Mouse (Mus musculus) spleen, adult 18-20 months (tissue): ENCODE results near the gene Cdh5.
A peak's percentile ranks its signal among the peaks of the same experiment; 100 is the strongest.
"Not testable (repeated sequence)": the region's sequence is repeated elsewhere in the genome, so short reads cannot be mapped to it uniquely, and the experiment has no call there.

Experiments used
- DNase-seq, 2 experiments: peaks; one replicate each; pipeline ENCODE4 v3.0.0; 2022; ENCODE audit warnings: mixed read lengths in 2 of 2

Cdh5 gene

DNA sequence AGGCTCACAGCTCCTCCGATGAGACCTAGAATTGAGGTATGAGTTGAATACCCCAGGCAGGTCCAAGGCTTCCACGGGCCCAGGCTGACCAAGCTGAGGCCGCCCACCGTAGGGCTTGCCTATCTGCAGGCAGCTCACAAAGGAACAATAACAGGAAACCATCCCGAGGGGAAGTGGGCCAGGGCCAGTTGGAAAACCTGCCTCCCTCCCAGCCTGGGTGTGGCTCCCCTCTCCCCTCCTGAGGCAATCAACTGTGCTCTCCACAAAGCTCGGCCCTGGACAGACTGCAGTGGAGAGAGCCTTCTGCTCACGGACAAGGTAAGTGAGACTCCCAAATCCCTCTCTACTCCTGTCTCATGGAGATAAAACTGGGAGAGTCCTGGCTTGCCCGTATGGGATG, at the start of gene Cdh5:
Gene Cdh5 (plus strand): TSS at position 211 of the 400 bp plus-strand sequence.
- DNase-seq, result no peak

GRCm38 (mm10) chr8:104059922-104060321, 41.5 kb upstream of the Cdh5 start:
- no peak for DNase-seq

GRCm38 (mm10) chr8:104060446-104060845, 41.0 kb upstream of the Cdh5 start:
- no peak for DNase-seq

- DNase-seq, result no peak
These were observed 40.1 kb upstream of the Cdh5 start for GRCm38 (mm10) chr8:104061048-104061988.

DNA sequence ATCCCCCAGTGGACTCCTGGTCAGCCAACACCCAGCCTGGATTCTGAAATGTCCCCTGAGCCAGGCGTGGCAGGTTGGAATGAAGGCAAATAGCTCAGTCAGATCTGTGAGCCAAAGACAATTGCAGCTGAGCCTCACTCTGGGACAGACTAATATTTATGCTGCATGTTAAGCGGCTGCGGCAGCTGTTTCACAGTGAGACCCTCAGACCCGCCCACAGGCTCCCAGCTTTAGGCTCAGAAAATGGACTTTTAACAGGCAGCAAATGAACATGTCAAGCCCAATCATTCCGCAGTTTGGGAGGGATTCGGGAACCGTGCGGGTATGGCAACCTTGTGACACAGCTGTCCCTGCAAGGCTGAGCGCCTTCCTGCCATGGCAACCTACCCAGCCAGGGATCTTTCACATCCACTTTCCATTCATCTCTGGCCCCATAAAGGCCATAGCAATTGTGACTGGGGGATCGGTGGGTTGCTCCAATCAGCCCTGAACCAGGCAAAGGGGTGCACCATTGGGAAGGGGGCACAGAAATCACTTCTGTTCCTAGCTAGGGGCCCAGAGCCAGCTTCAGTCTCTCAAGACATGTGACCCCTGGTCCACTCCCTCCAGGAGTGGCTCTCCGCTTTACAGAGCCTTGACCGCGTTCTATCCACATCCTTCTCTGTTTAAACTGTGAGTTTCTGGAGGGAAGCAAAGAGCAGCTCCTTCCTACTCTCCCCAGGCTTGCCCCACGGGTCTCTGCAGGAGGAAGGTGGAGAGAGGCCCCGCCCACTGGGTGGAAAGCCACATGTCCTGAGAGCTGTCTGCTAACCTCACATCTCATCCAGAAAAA, 39.2 kb upstream of the Cdh5 start:
- DNase-seq, result no peak

DNA sequence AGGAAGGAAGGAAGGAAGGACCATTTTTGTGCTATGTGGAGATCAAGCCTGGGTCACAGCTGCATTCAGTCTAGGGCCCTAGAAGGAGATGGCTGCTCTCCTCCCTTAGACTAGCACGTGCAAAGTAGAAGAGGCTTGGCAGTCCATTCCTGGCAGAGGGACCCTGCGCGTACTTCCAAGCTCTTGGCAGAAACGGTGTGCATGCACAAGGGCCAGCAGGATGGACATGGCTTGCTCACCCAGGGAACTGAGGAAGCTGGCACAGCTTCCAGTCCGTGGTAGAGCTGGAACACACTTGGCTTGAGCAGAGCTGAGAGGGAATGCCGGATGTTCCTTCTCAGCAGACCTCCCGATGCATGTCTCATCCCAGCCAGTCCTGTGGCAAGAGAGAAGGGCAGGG, 36.2 kb upstream of the Cdh5 start:
- DNase-seq, result no peak

DNA sequence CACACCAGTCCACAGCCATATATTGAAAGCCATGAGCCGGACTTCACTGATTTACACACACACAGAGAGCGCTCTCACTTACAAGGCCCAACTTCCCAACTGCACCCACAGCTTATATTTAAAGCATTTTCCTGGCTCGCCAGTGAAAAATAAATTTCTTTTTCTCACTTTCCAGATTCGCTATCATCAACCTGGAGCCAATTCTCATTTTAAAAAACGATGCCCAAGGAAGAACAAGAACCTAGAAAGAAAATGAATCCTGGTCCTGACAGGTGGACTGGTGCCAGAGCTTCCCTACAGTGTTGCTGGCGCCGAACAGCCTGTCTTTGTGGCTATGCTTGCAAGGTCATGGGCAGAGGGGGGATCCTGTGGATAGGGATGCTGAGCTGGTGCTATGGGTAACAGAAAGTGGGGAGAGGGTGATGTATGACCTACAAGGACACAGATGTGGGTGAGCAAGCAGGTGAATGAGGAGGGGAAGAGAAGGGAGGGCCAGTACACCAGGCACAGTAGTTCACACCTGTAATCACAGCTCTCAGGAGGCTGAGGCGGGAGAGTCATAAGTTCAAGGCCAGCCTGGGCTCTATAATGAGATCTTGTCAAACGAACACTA, 35.4 kb upstream of the Cdh5 start:
- no peak for DNase-seq

DNA sequence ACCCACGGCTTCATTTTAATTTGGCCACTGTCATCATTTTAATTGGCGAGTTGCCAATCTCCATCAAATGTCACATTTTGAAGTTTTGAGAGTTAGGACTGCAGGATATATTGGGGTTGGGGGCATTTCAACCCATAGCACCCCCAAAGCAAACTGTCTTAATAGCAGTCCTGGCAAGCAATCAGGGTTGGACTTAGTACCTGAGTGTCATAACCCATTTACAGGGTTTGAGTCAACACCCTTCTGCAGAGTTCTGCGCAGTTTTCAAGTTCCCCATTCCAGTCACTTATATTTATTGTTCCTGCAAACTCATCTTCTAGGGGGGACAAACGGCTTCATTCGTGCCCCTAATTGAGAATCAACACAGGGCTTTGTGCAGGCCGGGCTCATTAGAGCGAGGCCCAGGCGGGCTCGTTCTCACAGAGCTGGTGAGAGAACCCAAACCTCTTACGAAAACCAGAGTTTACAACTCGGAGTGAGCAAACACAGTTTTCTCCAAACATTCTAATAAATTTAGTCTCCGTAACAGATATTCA, 34.0 kb upstream of the Cdh5 start:
- no peak for DNase-seq

- no peak for DNase-seq
These were observed 32.9 kb upstream of the Cdh5 start for GRCm38 (mm10) chr8:104068421-104069035.

DNA sequence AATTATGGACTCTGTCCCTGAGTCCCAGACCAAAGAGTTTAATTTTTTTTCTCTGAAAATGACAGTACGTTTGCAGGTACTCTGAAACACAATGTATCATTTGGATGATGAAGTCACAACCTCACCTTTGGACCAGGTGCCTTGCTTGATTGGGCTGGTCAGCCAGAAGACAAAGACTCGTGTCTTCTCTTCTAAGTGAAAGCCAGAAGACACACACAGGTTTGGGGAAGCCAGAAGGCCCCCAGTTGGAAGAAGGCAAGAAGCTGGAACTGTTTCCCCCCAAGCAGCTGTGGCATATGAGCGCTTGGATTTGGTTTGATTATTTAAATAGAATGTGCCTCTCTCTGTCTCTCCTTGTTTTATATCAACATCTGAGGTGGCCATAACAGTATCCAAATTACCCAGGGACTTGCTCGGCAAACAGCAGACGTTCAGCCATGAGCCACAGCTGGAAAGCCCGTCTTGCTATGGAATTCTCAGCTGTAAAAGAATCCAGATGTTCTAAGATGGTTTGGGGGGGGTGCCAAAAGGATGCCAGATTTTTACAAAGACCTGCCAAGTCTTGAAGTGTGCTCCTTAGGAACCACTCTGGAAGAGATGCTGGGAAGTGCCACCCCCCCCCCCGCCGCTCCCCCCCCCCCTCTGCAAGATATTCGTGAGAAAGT, 31.1 kb upstream of the Cdh5 start:
- not testable (repeated sequence) for DNase-seq

- DNase-seq, result no peak
These were observed 30.5 kb upstream of the Cdh5 start for GRCm38 (mm10) chr8:104070949-104071348.

GRCm38 (mm10) chr8:104075079-104075478, 26.3 kb upstream of the Cdh5 start:
- no peak for DNase-seq

- peak in 1 of 2 experiments; percentile 7 for DNase-seq
These were observed 24.6 kb upstream of the Cdh5 start for GRCm38 (mm10) chr8:104076541-104077412.

GRCm38 (mm10) chr8:104078091-104078490, 23.3 kb upstream of the Cdh5 start:
- no peak for DNase-seq

DNA sequence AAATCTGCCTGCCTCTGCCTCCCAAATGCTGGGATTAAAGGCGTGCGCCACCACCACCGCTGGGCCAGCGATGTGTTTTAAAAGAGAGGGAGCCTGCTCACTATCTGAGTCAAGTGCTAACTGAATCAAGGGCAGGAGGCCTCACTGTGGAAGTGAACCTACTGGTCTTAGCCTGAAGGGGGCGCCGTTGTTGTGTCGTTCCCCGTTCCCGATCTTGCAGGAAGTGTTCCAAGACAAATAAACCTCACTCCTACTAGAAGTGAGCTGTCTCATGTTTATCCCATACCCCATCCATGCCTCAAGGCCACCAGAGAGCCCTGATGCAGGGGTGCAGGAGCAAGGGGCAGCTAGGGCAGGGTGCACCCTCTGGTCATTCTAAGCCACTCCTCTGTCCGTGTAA, 16.1 kb upstream of the Cdh5 start:
- DNase-seq, result no peak

GRCm38 (mm10) chr8:104086615-104087014, 14.8 kb upstream of the Cdh5 start:
- DNase-seq, result no peak

DNA sequence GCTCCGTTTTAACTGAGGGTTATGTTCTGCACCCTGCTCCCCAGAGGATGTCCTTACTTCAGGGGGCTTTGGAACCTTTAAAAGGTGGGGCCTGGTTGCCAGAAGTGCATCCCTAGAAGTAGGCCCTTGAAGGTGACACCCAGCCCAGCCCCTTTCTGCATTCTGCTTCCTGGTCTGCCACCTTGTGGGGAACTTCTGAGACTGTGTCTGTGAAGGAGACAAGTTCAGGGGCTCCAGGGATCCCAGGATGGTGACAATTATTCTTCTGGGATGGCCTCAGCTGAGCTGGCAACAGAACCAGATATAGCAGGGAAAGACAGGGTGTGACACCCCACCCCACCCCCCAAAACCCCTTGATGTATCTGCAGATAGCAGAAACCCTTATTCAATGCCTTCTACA, 14.3 kb upstream of the Cdh5 start:
- no peak for DNase-seq

DNA sequence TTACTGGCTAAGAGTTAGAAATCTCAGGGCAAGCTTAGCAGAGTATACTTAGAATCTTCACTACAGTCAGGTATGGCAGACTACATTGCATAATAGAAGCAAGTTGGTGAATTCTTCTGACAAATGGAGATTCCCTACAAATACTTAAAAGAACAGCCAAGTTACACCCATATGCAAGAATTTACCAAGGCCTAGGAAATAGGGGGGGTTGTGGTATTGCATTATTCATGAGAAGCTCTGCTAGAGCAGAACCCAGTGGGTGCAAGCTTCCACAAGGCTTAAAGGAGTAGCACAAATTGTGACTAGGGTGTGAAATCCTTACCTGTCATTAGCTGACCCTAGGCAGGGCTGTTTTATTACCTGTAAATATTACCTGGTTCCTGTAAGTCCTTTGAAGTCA, 13.5 kb upstream of the Cdh5 start:
- not testable (repeated sequence) for DNase-seq

- no peak for DNase-seq
These were observed 12.5 kb upstream of the Cdh5 start for GRCm38 (mm10) chr8:104088881-104089280.

DNA sequence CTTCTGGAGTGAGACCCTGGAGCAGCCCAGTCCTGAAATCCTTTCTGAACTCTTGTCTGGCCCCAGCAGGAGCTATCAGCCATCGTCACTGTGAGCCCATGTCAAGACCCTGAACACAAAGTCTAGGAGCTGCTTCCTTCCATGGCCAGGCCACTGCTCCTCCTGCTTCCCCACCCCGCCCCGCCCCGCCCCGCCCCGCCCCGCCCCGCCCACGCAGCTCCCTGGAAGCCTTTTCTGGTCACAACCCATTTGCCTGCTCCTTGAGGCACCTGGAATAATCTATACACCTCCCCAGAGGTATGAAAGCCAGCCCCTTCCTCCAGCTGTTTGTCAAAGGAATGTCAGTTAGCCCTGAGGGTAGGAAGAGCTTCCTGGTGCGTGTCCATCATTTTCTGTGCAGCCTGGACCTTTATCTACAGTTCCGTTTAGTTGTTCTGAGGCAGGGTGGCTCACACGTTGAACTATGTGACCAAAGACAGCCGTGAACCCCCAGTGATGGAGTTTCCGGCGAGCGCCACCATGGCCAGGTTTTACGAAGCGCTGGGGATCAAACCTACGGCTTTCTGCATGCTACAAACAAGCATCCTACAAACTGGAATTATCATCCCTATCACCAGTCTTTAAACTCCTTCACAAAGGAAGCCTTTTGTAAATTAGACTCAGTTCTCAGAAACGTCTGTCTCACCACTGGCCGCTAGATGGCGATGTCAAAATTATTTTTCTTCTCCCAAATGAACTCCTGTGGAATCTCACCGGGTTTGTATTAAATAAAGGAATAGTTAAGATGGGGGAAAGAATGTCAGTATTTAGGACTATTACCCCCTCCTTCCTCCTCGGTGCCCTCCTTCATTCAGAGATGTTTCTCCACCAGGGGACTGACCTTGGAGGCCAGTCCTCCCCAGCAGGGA, 10.2 kb upstream of the Cdh5 start:
- DNase-seq, result not testable (repeated sequence)
